ENCODE assay signal across 9 mouse cellular contexts in genomic region chr7:143437894-143438581, GRCm38 (mm10). TPM values are rescaled to one million over a fixed set of nuclear protein-coding genes. Genes with fewer than 3 reads are reported as not detected.
A peak's percentile ranks its signal among the peaks of the same experiment; 100 is the strongest.
DNase-seq lines count a peak whose midpoint lies in the region; ATAC-seq and TF ChIP-seq lines count a peak whose summit lies in the region.
"Had no signal": no experiment of that assay in that cellular context is flagged by ENCODE, and none has a peak within 500 bp of the region (broad histone marks: within the 10 kb centered on the region; RNA-seq: fewer than 3 reads in every experiment).

No protein-coding gene starts in this region.

- ATAC-seq in kidney, embryonic 15.5 days (replicated peaks; ENCODE audit: low FRiP score): peak; percentile 62
- ATAC-seq in midbrain, embryonic 16.5 days: peak; percentile 52; the same call in 1 of the 2 replicates

- H3K4me1 ChIP-seq in lung, adult 2 months (ENCODE audit: control insufficient read depth, insufficient read depth, low read length): no peaks in the 10 kb centered on the region
- H3K4me1 ChIP-seq in embryonic fibroblast, embryonic 13.5 days (ENCODE audit: control insufficient read depth, insufficient read depth, low read length): no peaks in the 10 kb centered on the region
- H3K4me1 ChIP-seq in kidney, embryonic 15.5 days: peaks cover 23% of the 10 kb centered on the region
- H3K4me1 ChIP-seq in midbrain, embryonic 16.5 days (ENCODE audit: control insufficient read depth, insufficient read depth, low read length): peaks cover 8% of the 10 kb centered on the region
- H3K4me1 ChIP-seq: megakaryocyte, embryonic 14.5 days had no signal

- peak overlapping the region; percentile 18 for H3K4me3 ChIP-seq in lung, adult 2 months (replicated peaks; ENCODE audit: extremely low read depth, low read depth, low read length)
- H3K4me3 ChIP-seq in embryonic fibroblast, embryonic 13.5 days (ENCODE audit: insufficient read depth, low read length): 0 out of 2 replicates have a peak overlapping the region, but pooled peaks have one; percentile 12
- H3K4me3 ChIP-seq in kidney, embryonic 15.5 days (replicated peaks): peak overlapping the region; percentile 50
- peak overlapping the region; percentile 48 for H3K4me3 ChIP-seq in midbrain, embryonic 16.5 days (ENCODE audit: low read depth, low read length)
- H3K4me3 ChIP-seq: megakaryocyte, embryonic 14.5 days had no signal

- no peak for TF ChIP-seq CTCF in lung, adult 2 months (IDR thresholded peaks at IDR 0.05; ENCODE audit: insufficient read depth, low read length)
- no peak for TF ChIP-seq CTCF in embryonic fibroblast, embryonic 13.5 days (IDR thresholded peaks at IDR 0.05; ENCODE audit: borderline replicate concordance, insufficient read depth, low read length)

- no peak for TF ChIP-seq POLR2A in lung, adult 2 months (IDR thresholded peaks at IDR 0.05; ENCODE audit: borderline replicate concordance, extremely low read depth, low read depth, low read length)
- TF ChIP-seq POLR2A in embryonic fibroblast, embryonic 13.5 days (IDR thresholded peaks at IDR 0.05; ENCODE audit: low read depth, low read length): no peak

- WGBS in lung, adult 2 months: 7% methylated on average over 61 of the region's 63 CpGs
- under 1% methylated on average over 62 of the region's 63 CpGs for WGBS in kidney, embryonic 15.5 days
- WGBS in midbrain, embryonic 16.5 days: under 1% methylated on average over 46 of the region's 63 CpGs

- no peak overlapping the region for H3K27ac ChIP-seq in embryonic fibroblast, embryonic 13.5 days (ENCODE audit: insufficient read depth, low read length)
- peak overlapping the region; percentile 41 for H3K27ac ChIP-seq in kidney, embryonic 15.5 days
- H3K27ac ChIP-seq in midbrain, embryonic 16.5 days (ENCODE audit: low read length): peak overlapping the region; percentile 33

- H3K9ac ChIP-seq in kidney, embryonic 15.5 days: peak overlapping the region; percentile 67
- H3K9ac ChIP-seq in midbrain, embryonic 16.5 days (ENCODE audit: low read depth, low read length): peak overlapping the region; percentile 78

- no peak for DNase-seq in lung, adult 2 months
- DNase-seq in lung, postnatal 25 days (ENCODE audit: low spot score): no peak
- DNase-seq in spleen, postnatal 36 days (ENCODE audit: low spot score in 2 of 2): no peak
- DNase-seq in thymus, postnatal 10 days (ENCODE audit: low spot score in 2 of 2): no peak
- DNase-seq in layer of hippocampus, adult 18-20 months (ENCODE audit: low spot score in 2 of 2): no peak

- no peaks in the 10 kb centered on the region for H3K36me3 ChIP-seq in kidney, embryonic 15.5 days
- H3K36me3 ChIP-seq in midbrain, embryonic 16.5 days (ENCODE audit: control insufficient read depth, insufficient read depth, low read length): no peaks in the 10 kb centered on the region

- peaks cover 18% of the 10 kb centered on the region for H3K27me3 ChIP-seq in kidney, embryonic 15.5 days
- H3K27me3 ChIP-seq in midbrain, embryonic 16.5 days (ENCODE audit: control insufficient read depth, insufficient read depth, low read depth, low read length): no peaks in the 10 kb centered on the region

- peak overlapping the region; percentile 92 for H3K4me2 ChIP-seq in kidney, embryonic 15.5 days
- peak overlapping the region; percentile 93 for H3K4me2 ChIP-seq in midbrain, embryonic 16.5 days (ENCODE audit: low read length)

- no peaks in the 10 kb centered on the region for H3K9me3 ChIP-seq in kidney, embryonic 15.5 days (replicated peaks)
- H3K9me3 ChIP-seq in midbrain, embryonic 16.5 days (replicated peaks; ENCODE audit: control insufficient read depth, low read length, poor library complexity, severe bottlenecking): no peaks in the 10 kb centered on the region
- H3K9me3 ChIP-seq: megakaryocyte, embryonic 14.5 days had no signal

RNA-seq across cellular contexts. Expression of gene Cdkn1c, which starts 22.8 kb away (rescaled TPM):
- polyA plus RNA-seq in lung, adult 2 months (2012; rRNA removed): 31.6 and 34.5 TPM in 2 replicates
- polyA plus RNA-seq in embryonic fibroblast, embryonic 13.5 days (2011; ENCODE audit: insufficient read length, low read depth, missing spikeins): 23.8 and 173 TPM in 2 replicates
- 844 and 965 TPM in 2 replicates for polyA plus RNA-seq in kidney, embryonic 15.5 days (2015; fragmentation: Nextera tagmentation; extraction: Ambion mirVana)
- polyA plus RNA-seq in midbrain, embryonic 16.5 days (2015; fragmentation: Nextera tagmentation; extraction: Ambion mirVana): 171 and 184 TPM in 2 replicates
- total RNA-seq in layer of hippocampus, adult 18-20 months (2021): 1 to 10 TPM; 4.6 to 7.4 TPM

RNA-seq across cellular contexts. Expression of gene Slc22a18, which starts 35.5 kb away (rescaled TPM):
- 27.2 and 29.1 TPM in 2 replicates for polyA plus RNA-seq in lung, adult 2 months (2012; rRNA removed)
- polyA plus RNA-seq in embryonic fibroblast, embryonic 13.5 days (2011; ENCODE audit: insufficient read length, low read depth, missing spikeins): 0.77 and 3.9 TPM in 2 replicates
- polyA plus RNA-seq in kidney, embryonic 15.5 days (2015; fragmentation: Nextera tagmentation; extraction: Ambion mirVana): 4.1 and 4.5 TPM in 2 replicates
- polyA plus RNA-seq in midbrain, embryonic 16.5 days (2015; fragmentation: Nextera tagmentation; extraction: Ambion mirVana): 0.55 and 1.1 TPM in 2 replicates
- under 1 TPM; 0.23 to 0.67 TPM for total RNA-seq in layer of hippocampus, adult 18-20 months (2021)
